Mouse (Mus musculus) adrenal gland, postnatal 4 days (tissue): ENCODE data around the gene Atoh8. TPM values are rescaled to one million over a fixed set of nuclear protein-coding genes. Genes with fewer than 3 reads are reported as not detected.

ENCODE experiments used
- DNase-seq, 2 experiments: peaks; one replicate each; pipeline ENCODE4 v3.0.0; 2021 to 2022; ENCODE audit warnings: low spot score in 2 of 2, mixed read lengths in 2 of 2
- total RNA-seq, 2 experiments: library from RNA; stranded (reverse); gene quantifications; 2 replicates each; pipeline ENCODE4 v1.2.3; 2021

Atoh8 gene
- total RNA-seq, 2 experiments from 2014 or later, result 3.8 to 4.1 TPM

GRCm38 (mm10) chr6:72160991-72161390 lies 74.4 kb downstream of the Atoh8 start:
- DNase-seq, result no peak

DNA sequence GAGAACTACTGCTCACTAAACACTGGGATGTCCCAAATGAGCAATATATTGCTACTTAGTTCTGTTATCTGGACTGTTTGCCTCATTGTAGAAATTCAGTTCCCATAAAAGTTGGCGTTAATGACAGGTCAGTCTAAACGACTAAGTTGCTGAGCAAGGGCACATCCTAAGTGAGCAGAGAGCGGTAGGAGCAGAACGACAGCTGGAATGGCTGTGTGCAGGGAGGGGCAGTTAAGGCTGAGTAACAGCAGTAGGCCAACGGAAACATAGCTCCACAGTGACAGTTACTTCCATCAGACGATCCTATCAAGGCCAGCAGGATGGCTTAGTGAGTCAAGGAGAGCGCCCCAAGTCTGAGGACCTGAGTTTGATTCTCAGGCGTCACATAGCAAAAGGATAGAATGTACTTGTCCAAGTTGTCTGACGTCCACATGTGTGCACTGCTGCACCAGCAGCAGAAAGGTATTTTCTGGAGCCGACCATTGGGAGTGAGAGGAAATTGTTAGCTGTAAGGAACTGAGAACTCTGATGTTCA lies 75.4 kb downstream of the Atoh8 start:
- no peak for DNase-seq

- no peak for DNase-seq
These were observed 76.2 kb downstream of the Atoh8 start for GRCm38 (mm10) chr6:72158966-72159764.

Other genes starting within 250 kb of the Atoh8 start
- gene St3gal5, start 138.0 kb downstream of the Atoh8 start, total RNA-seq, result 100 to 1,000 TPM; 144 to 153 TPM
- not detected for gene Sftpb, start 69.0 kb upstream of the Atoh8 start, total RNA-seq
- gene Usp39, start 109.6 kb upstream of the Atoh8 start, total RNA-seq, result 10 to 100 TPM; 36.2 to 36.4 TPM
- 10 to 100 TPM; 32.5 to 34.3 TPM for gene 0610030E20Rik, start 111.7 kb upstream of the Atoh8 start, total RNA-seq
- gene Tmem150a, start 119.9 kb upstream of the Atoh8 start, total RNA-seq, result 10 to 100 TPM; 31.4 to 34.1 TPM
- 100 to 1,000 TPM; 329 to 344 TPM for gene Rnf181, start 131.4 kb upstream of the Atoh8 start, total RNA-seq
- gene Vamp5, start 144.9 kb upstream of the Atoh8 start, total RNA-seq, result 10 to 100 TPM; 33.0 to 40.5 TPM
- gene Vamp8, start 155.1 kb upstream of the Atoh8 start, total RNA-seq, result 100 to 1,000 TPM; 120 to 136 TPM
- 10 to 100 TPM; 45.5 to 48.9 TPM for gene Ggcx, start 178.7 kb upstream of the Atoh8 start, total RNA-seq
- gene Mat2a, start 204.0 kb upstream of the Atoh8 start, total RNA-seq, result 100 to 1,000 TPM; 237 to 266 TPM